In genomic region chr7:135734379-135734778, GRCm38 (mm10) we compare ENCODE assay signal across 26 mouse cellular contexts. TPM values are rescaled to one million over a fixed set of nuclear protein-coding genes. Genes with fewer than 3 reads are reported as not detected.
DNase-seq lines count a peak whose midpoint lies in the region; ATAC-seq and TF ChIP-seq lines count a peak whose summit lies in the region.
"Had no signal": no experiment of that assay in that cellular context is flagged by ENCODE, and none has a peak within 500 bp of the region (broad histone marks: within the 10 kb centered on the region; RNA-seq: fewer than 3 reads in every experiment).

No protein-coding gene starts in this region.

- ATAC-seq in kidney, embryonic 15.5 days (replicated peaks; ENCODE audit: low FRiP score) = no peak
- ATAC-seq in stomach, embryonic 14.5 days (ENCODE audit: insufficient number of reproducible peaks, insufficient read depth, low FRiP score, low read depth) = no peak
- ATAC-seq in stomach, postnatal 0 days (ENCODE audit: low FRiP score, low TSS enrichment) = no peak
- ATAC-seq: CD4-positive, CD25-positive, alpha-beta regulatory T cell, adult 4 months; forebrain, embryonic 13.5 days; forebrain, embryonic 16.5 days; hindbrain, postnatal 0 days had no signal

- no peak for TF ChIP-seq POLR2A in kidney, adult 2 months (IDR thresholded peaks at IDR 0.05; ENCODE audit: low read depth, low read length)

- peaks cover 18% of the 10 kb centered on the region for H3K4me1 ChIP-seq in kidney, embryonic 15.5 days
- H3K4me1 ChIP-seq in kidney, adult 2 months (ENCODE audit: control insufficient read depth, insufficient read depth, low read length) = no peaks in the 10 kb centered on the region; the same call in 1 of the 2 replicates
- no peaks in the 10 kb centered on the region for H3K4me1 ChIP-seq in stomach, embryonic 14.5 days (ENCODE audit: control insufficient read depth, insufficient read depth, low read length)
- no peaks in the 10 kb centered on the region for H3K4me1 ChIP-seq in stomach, postnatal 0 days (replicated peaks; ENCODE audit: control insufficient read depth, insufficient read depth)

- H3K27me3 ChIP-seq in kidney, embryonic 15.5 days = no peaks in the 10 kb centered on the region
- no peaks in the 10 kb centered on the region for H3K27me3 ChIP-seq in kidney, adult 2 months (replicated peaks; ENCODE audit: control insufficient read depth, insufficient read depth, low read length)
- no peaks in the 10 kb centered on the region for H3K27me3 ChIP-seq in stomach, embryonic 14.5 days (ENCODE audit: control insufficient read depth, insufficient read depth, low read length)
- no peaks in the 10 kb centered on the region for H3K27me3 ChIP-seq in stomach, postnatal 0 days (ENCODE audit: control insufficient read depth, insufficient read depth, low read length)
- H3K27me3 ChIP-seq: forebrain, embryonic 13.5 days; hindbrain, embryonic 13.5 days had no signal

- no peak for TF ChIP-seq EP300 in stomach, postnatal 0 days (optimal IDR thresholded peaks at IDR 0.05)

- H3K4me3 ChIP-seq in kidney, embryonic 15.5 days (replicated peaks) = no peak overlapping the region
- H3K4me3 ChIP-seq in kidney, adult 2 months (ENCODE audit: insufficient read depth, low read depth, low read length) = no peak overlapping the region
- H3K4me3 ChIP-seq in stomach, embryonic 14.5 days (ENCODE audit: low read depth, low read length) = no peak overlapping the region
- H3K4me3 ChIP-seq in stomach, postnatal 0 days (ENCODE audit: low read depth, low read length) = no peak overlapping the region
- H3K4me3 ChIP-seq: forebrain, embryonic 10.5 days; forebrain, embryonic 13.5 days; hindbrain, embryonic 10.5 days; hindbrain, embryonic 13.5 days had no signal

- TF ChIP-seq CTCF in kidney, adult 2 months (conservative IDR thresholded peaks at IDR 0.05; ENCODE audit: insufficient read depth, insufficient read length, low read depth, low read length) = no peak
- no peak for TF ChIP-seq CTCF in stomach, postnatal 0 days (IDR thresholded peaks at IDR 0.05; ENCODE audit: low read depth)

- H3K4me2 ChIP-seq in kidney, embryonic 15.5 days = no peak overlapping the region
- no peak overlapping the region for H3K4me2 ChIP-seq in stomach, embryonic 14.5 days (replicated peaks; ENCODE audit: low read depth, low read length)
- no peak overlapping the region for H3K4me2 ChIP-seq in stomach, postnatal 0 days (replicated peaks; ENCODE audit: low read depth)
- H3K4me2 ChIP-seq: forebrain, embryonic 13.5 days; heart, embryonic 11.5 days; hindbrain, embryonic 13.5 days had no signal

- no peaks in the 10 kb centered on the region for H3K9me3 ChIP-seq in kidney, embryonic 15.5 days (replicated peaks)
- H3K9me3 ChIP-seq in stomach, embryonic 14.5 days (ENCODE audit: control insufficient read depth, low read depth, low read length) = no peaks in the 10 kb centered on the region
- no peaks in the 10 kb centered on the region for H3K9me3 ChIP-seq in stomach, postnatal 0 days (ENCODE audit: control insufficient read depth, low read length)
- H3K9me3 ChIP-seq: forebrain, embryonic 10.5 days; forebrain, embryonic 13.5 days; hindbrain, embryonic 10.5 days; hindbrain, embryonic 13.5 days had no signal

- H3K36me3 ChIP-seq in kidney, embryonic 15.5 days = no peaks in the 10 kb centered on the region
- no peaks in the 10 kb centered on the region for H3K36me3 ChIP-seq in kidney, adult 2 months (ENCODE audit: control insufficient read depth, insufficient read depth, low read length)
- no peaks in the 10 kb centered on the region for H3K36me3 ChIP-seq in stomach, embryonic 14.5 days (ENCODE audit: control insufficient read depth, insufficient read depth, low read length)
- no peaks in the 10 kb centered on the region for H3K36me3 ChIP-seq in stomach, postnatal 0 days (ENCODE audit: control insufficient read depth, insufficient read depth, low read length)
- H3K36me3 ChIP-seq: forebrain, embryonic 10.5 days; hindbrain, embryonic 10.5 days; hindbrain, embryonic 13.5 days had no signal

- 0 out of 2 replicates have a peak overlapping the region, but pooled peaks have one; percentile 73 for H3K27ac ChIP-seq in kidney, embryonic 15.5 days
- no peak overlapping the region for H3K27ac ChIP-seq in kidney, adult 2 months (ENCODE audit: insufficient read depth, low read depth, low read length)
- peak overlapping the region; percentile 64; the same call in 1 of the 2 replicates for H3K27ac ChIP-seq in stomach, embryonic 14.5 days (ENCODE audit: low read length)
- H3K27ac ChIP-seq in stomach, postnatal 0 days (replicated peaks) = peak overlapping the region; percentile 70
- H3K27ac ChIP-seq: forebrain, embryonic 10.5 days; forebrain, embryonic 13.5 days; hindbrain, embryonic 10.5 days; hindbrain, embryonic 13.5 days; hindbrain, postnatal 0 days had no signal

- H3K9ac ChIP-seq in kidney, embryonic 15.5 days = no peak overlapping the region
- no peak overlapping the region for H3K9ac ChIP-seq in stomach, embryonic 14.5 days (replicated peaks; ENCODE audit: low read depth, low read length)
- no peak overlapping the region for H3K9ac ChIP-seq in stomach, postnatal 0 days (ENCODE audit: low read length)
- H3K9ac ChIP-seq: forebrain, embryonic 13.5 days; hindbrain, embryonic 13.5 days had no signal

- no peak for DNase-seq in kidney, adult 2 months
- DNase-seq in urinary bladder, postnatal 14 days (ENCODE audit: low spot score) = peak; percentile 25
- DNase-seq in urinary bladder, postnatal 25 days (ENCODE audit: low spot score) = no peak
- no peak for DNase-seq in stomach, postnatal 0 days (ENCODE audit: low spot score)
- DNase-seq in right cerebral cortex, adult 2 months (ENCODE audit: low spot score in 2 of 2) = no peak
- DNase-seq in cerebellum, adult 11 months = no peak
- DNase-seq: adrenal gland, adult 2 months; adrenal gland, postnatal 14 days; cerebellum, adult 11-12 months; cerebellum, adult 8-10 months; cerebellum, postnatal 10 days; cerebellum, postnatal 36 days; embryo, embryonic 11 days; gastrocnemius, postnatal 10 days; gastrocnemius, postnatal 36 days; heart, postnatal 36 days had no signal

- WGBS in kidney, embryonic 15.5 days = 90% methylated on average over 5 of the region's 5 CpGs
- 93% methylated on average over 5 of the region's 5 CpGs for WGBS in kidney, adult 2 months
- 84% methylated on average over 5 of the region's 5 CpGs for WGBS in stomach, embryonic 14.5 days
- WGBS in stomach, postnatal 0 days = 74% methylated on average over 5 of the region's 5 CpGs

RNA-seq across cellular contexts. Expression of gene Mki67, which starts 18.2 kb away (rescaled TPM):
- polyA plus RNA-seq in kidney, embryonic 15.5 days (2015; fragmentation: Nextera tagmentation; extraction: Ambion mirVana) = 38.7 and 41.8 TPM in 2 replicates
- polyA plus RNA-seq in kidney, adult 2 months (2012; rRNA removed) = 0.18 and 0.28 TPM in 2 replicates
- polyA plus RNA-seq in stomach, embryonic 14.5 days (2014; fragmentation: Nextera tagmentation; extraction: Ambion mirVana) = 65.8 and 66.4 TPM in 2 replicates
- polyA plus RNA-seq in stomach, postnatal 0 days (2015; fragmentation: Nextera tagmentation; extraction: Ambion mirVana) = 5.5 and 7.8 TPM in 2 replicates
